Mouse (Mus musculus) heart, embryonic 10.5 days (tissue): ENCODE measurements at regions not wholly inside any gene's neighbourhood (a gene's known extent, or its start where the extent isn't known, plus 50 kb on each side); places are given as distances from the start of the nearest gene placed in this dataset.

Source experiments
- DNase-seq: peaks from one replicate; pipeline ENCODE4 v3.0.0-alpha.2; 2017; ENCODE audit warnings: low spot score
- H3K27ac ChIP-seq: fragments of 300-500 bp; sonication (generic); 2 replicates; pipeline ENCODE4 v1.5.1; 2016; ENCODE audit warnings: mild to moderate bottlenecking
- H3K27me3 ChIP-seq: fragments of 300-500 bp; sonication (generic); 2 replicates; pipeline ENCODE4 v1.6.1; 2016; ENCODE audit warnings: mild to moderate bottlenecking; ENCODE audit not compliant: poor library complexity, insufficient read depth, severe bottlenecking
- H3K36me3 ChIP-seq: fragments of 300-500 bp; sonication (generic); 2 replicates; pipeline ENCODE4 v1.6.1; 2016; ENCODE audit warnings: mild to moderate bottlenecking, moderate library complexity
- H3K4me1 ChIP-seq: fragments of 300-500 bp; sonication (generic); 2 replicates; pipeline ENCODE4 v1.6.1; 2016; ENCODE audit warnings: mild to moderate bottlenecking
- H3K4me3 ChIP-seq: fragments of 300-500 bp; sonication (generic); 2 replicates; pipeline ENCODE4 v1.5.1; 2016; ENCODE audit warnings: mild to moderate bottlenecking, moderate library complexity
- H3K9me3 ChIP-seq: fragments of 300-500 bp; sonication (generic); 2 replicates; pipeline ENCODE4 v1.6.1; 2016; ENCODE audit warnings: mild to moderate bottlenecking, moderate library complexity
- WGBS: fragments of 180-500 bp; shearing (Covaris S2); methylation state at CpG from one replicate; pipeline ENCODE4 v1.1.7; 2016; 5-methylcytosine and 5-hydroxymethylcytosine counted together

DNA sequence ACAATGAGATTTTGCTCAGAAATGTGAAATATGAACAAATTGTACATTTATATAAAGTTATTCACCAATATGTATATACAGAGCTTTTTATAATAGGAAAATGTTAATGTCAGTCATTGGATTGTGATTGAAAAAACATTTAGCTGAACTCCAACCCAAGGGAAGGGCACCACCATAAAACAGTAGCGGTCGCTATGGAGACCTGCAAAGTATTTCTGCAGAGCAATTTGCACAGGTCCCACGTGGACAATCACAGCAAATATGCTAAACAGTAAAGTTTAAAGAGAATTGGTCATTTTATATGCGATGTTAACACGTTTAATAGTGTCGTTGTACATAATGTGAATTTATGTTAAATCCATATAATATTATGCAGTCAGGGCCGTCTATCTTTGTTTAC lies 117.8 kb upstream of the 1700066M21Rik start:
- Histone ChIP-seq H3K4me3 (no peak overlapping the region), H3K36me3 (no peaks in the 10 kb centered on the region), H3K4me1 (0 out of 2 replicates have a peak, but pooled peaks cover 3% of the 10 kb centered on the region), H3K27me3 (no peaks in the 10 kb centered on the region), H3K27ac (no peak overlapping the region), H3K9me3 (no peaks in the 10 kb centered on the region)
- DNase-seq = no peak
- 75% methylated on average over 7 of the region's 7 CpGs for WGBS

DNA sequence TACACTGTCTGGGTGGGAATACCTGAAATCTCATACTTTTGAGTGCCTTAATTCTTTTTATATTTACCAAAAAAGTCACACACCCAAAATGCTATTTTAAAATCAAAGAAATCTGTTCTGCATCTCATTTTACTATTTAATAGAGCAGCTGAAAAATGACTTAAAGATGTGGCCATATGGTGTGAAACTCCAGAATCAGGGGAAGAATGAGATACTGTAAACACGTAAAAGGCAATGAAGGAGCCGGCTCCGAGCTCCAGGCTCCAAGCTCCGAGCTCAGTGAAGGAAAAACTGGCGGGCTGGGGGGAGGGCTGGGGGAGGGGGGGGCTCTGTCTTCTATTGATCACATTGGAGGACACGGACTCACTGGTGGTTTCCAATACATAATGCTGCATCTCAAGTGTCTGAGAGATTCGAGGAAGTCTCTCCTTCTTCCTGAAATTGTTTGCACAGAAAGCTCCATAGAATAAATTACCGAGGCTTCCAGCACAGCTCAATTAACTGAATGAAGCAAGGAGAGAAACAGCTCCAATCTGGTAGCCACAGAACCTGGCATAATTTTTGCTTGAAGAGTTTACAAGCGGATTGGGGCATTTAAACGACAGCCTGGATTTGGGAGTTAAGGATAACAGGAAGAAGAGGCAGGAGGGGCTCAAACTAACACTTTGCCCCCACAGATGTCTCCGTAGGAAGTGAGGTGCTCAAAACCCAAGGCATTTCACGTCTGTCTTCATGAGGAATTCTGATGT lies 112.2 kb upstream of the 1700066M21Rik start:
- DNase-seq = no peak
- no peak overlapping the region for H3K27ac ChIP-seq
- no peaks in the 10 kb centered on the region for H3K36me3 ChIP-seq
- H3K27me3 ChIP-seq = peaks cover 3% of the 10 kb centered on the region; the same call in 1 of the 2 replicates
- 49% methylated on average over 12 of the region's 12 CpGs for WGBS
- H3K9me3 ChIP-seq = no peaks in the 10 kb centered on the region
- H3K4me1 ChIP-seq = no peaks in the 10 kb centered on the region
- no peak overlapping the region for H3K4me3 ChIP-seq

DNA sequence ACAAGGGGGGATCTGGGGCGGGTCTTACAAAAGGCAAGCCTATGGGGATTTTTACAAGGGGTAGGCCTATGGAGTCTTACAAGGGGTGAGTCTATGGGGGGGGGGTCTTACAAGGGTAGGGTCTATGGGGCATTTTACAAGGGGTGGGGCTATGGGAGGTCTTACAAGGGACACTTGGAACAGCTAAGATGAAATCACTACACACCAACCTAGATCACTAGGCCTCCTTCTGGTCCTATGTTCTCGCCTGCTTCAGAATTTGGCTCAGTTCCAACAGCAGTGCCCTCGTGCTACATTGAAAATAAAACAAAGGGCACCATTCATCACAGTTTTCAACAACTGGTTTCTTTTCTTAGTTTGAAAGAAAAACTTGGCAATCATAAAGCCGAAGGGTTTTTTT lies 110.7 kb upstream of the 1700066M21Rik start:
- Histone ChIP-seq H3K4me3 (no peak overlapping the region), H3K36me3 (no peaks in the 10 kb centered on the region), H3K27me3 (peaks cover 4% of the 10 kb centered on the region; the same call in 1 of the 2 replicates), H3K27ac (no peak overlapping the region), H3K4me1 (no peaks in the 10 kb centered on the region), H3K9me3 (no peaks in the 10 kb centered on the region)
- WGBS = 50% methylated on average over 3 of the region's 4 CpGs
- no peak for DNase-seq

DNA sequence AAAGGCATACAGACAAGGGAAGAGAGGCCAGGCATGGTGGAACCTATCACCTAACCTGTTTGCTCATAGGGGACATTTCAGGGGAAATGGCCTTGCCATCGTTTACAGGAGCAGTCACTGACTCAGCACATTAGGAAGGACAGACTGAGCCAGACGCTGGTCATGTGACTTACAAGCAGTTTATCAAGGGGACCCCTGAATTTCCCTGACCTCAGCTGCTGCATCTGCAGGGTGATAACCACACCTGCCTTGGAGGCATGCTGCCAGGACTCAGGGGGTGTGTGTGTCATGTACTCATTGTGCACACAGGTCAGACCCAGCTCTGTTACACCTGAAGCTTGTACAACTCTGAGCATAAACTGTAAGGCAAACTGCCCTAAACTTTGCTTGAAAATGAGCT lies 109.6 kb upstream of the 1700066M21Rik start:
- 43% methylated on average over 2 of the region's 2 CpGs for WGBS
- Histone ChIP-seq H3K27ac (no peak overlapping the region), H3K9me3 (no peaks in the 10 kb centered on the region)

DNA sequence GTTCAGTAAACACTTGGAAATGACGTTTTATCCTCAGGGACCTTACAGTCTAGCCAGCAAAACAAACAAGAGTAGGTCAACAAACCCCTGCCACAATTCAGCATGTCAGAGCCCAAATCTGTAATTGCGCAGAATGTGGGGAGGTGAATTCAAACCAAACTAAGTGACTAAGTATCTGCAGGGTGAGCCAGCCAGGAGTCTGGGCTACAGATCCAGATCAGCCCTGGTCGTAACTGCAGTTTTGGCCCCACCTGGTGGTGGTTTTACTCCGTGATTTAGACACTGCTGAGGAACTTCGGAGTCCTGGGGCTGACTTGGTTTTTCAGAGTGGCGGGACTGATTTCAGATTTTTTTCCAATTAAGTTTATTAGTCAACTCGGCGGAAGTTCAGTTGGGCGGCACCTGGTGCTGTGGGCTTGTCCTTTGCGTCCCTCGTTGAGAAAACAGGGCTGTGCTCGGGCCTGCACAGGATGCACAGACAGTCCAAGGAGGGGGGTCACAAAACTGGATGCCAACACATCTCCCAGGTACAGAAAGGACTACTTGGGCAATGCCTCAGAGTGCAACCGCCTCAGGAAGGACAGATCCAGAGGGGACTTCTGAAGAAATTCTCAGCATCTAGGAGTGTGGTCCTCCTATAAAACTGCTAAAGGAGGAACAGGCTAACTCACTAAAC lies 107.6 kb upstream of the 1700066M21Rik start:
- no peak for DNase-seq
- WGBS = 48% methylated on average over 13 of the region's 13 CpGs
- Histone ChIP-seq H3K27ac (no peak overlapping the region), H3K9me3 (no peaks in the 10 kb centered on the region), H3K27me3 (peaks cover 4% of the 10 kb centered on the region; the same call in 1 of the 2 replicates), H3K4me3 (no peak overlapping the region), H3K36me3 (no peaks in the 10 kb centered on the region), H3K4me1 (no peaks in the 10 kb centered on the region)

More for the DNA sequence above, 109.6 kb upstream of the 1700066M21Rik start:
- no peak for DNase-seq
- no peaks in the 10 kb centered on the region for H3K4me1 ChIP-seq
- H3K4me3 ChIP-seq = no peak overlapping the region
- peaks cover 4% of the 10 kb centered on the region; the same call in 1 of the 2 replicates for H3K27me3 ChIP-seq
- no peaks in the 10 kb centered on the region for H3K36me3 ChIP-seq

DNA sequence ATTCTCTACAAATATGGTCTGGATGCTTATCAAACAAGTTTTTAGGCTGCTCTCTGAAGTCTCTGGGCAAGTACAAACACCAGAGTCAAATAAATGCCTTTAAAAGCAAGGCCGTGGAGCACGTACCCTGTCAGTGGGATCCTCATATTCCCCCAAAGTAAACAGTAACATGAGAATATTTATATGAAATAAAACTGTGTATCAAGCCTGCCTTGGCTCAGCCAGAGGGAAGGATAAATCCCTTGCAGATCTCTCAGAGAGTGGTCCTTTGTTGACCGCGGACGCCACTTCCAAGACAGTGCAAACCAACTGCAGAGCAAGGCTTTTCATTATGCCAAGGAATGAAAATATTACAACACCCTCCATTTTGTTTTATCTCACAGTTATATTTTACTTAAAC lies 104.8 kb upstream of the 1700066M21Rik start:
- Histone ChIP-seq H3K36me3 (no peaks in the 10 kb centered on the region), H3K4me1 (no peaks in the 10 kb centered on the region), H3K4me3 (no peak overlapping the region), H3K9me3 (no peaks in the 10 kb centered on the region), H3K27ac (no peak overlapping the region), H3K27me3 (peaks cover 4% of the 10 kb centered on the region; the same call in 1 of the 2 replicates)
- WGBS = 97% methylated on average over 5 of the region's 5 CpGs
- DNase-seq = no peak

DNA sequence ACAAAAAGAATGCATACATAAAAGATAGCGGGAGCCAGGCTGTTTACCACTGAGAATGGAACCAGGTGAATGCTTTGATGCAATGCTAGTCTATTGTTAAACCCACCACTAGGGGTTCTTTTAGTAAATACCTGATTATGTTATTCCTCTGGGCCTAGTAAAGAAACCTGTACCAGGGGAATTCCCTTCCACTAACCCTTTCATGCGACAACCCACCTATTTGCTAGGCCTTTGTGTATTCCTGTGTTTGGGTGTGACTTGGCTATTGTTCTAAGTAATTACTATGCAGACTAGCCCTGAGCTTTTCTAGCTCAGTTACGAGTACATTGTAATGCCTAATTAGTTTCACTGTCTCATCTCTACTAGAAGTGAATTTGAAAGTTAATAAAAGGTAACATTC lies 95.9 kb upstream of the 1700066M21Rik start:
- Histone ChIP-seq H3K36me3 (no peaks in the 10 kb centered on the region), H3K4me1 (no peaks in the 10 kb centered on the region), H3K9me3 (no peaks in the 10 kb centered on the region), H3K27ac (no peak overlapping the region), H3K27me3 (no peaks in the 10 kb centered on the region), H3K4me3 (no peak overlapping the region)
- DNase-seq = no peak
- 84% methylated on average over 3 of the region's 3 CpGs for WGBS

DNA sequence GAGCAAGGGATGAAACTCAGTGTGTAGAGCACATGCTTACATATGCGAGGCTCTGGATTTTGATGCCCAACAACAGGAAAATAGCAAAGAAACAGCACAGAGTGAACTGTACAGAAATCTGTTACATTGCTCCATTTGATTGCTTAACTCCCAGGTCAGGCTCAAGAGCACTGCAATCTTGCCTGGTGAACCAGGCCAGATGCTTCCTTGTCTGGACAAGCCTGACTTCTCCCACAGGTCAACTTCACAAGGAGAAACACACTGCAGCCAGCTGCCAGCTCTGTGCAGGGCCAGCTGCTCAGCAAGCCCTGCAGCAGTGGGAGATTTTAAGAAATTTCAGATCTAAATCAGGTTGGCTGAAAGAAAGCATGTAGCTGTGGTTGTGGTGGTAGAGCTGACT lies 81.2 kb upstream of the 1700066M21Rik start:
- Histone ChIP-seq H3K9me3 (no peaks in the 10 kb centered on the region), H3K4me3 (no peak overlapping the region), H3K36me3 (no peaks in the 10 kb centered on the region), H3K27ac (no peak overlapping the region), H3K27me3 (no peaks in the 10 kb centered on the region), H3K4me1 (no peaks in the 10 kb centered on the region)
- DNase-seq = no peak
- 89% methylated on average over 1 of the region's 1 CpGs for WGBS

DNA sequence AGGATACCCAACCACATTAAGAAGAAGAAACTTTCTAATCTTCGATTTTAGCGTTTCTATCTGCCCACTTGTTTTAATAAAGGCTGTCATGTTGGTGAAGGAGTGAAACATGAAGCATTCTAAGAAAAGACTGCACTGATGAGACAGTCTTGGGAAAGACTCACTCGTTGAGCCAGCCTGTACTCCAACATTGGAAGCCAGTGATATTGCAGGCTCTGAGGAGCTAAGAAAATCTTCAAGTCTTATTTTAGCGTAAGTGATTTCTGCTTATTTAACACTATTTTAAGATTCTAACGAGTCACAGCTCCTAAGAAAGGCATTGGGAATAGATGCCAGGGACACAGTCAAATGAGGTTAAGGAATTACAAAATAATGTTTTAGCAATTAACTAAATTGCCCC lies 78.9 kb upstream of the 1700066M21Rik start:
- no peaks in the 10 kb centered on the region for H3K27me3 ChIP-seq
- DNase-seq = no peak
- 73% methylated on average over 5 of the region's 5 CpGs for WGBS
- H3K36me3 ChIP-seq = no peaks in the 10 kb centered on the region
- H3K27ac ChIP-seq = no peak overlapping the region
- no peaks in the 10 kb centered on the region for H3K9me3 ChIP-seq
- H3K4me1 ChIP-seq = no peaks in the 10 kb centered on the region
- no peak overlapping the region for H3K4me3 ChIP-seq

DNA sequence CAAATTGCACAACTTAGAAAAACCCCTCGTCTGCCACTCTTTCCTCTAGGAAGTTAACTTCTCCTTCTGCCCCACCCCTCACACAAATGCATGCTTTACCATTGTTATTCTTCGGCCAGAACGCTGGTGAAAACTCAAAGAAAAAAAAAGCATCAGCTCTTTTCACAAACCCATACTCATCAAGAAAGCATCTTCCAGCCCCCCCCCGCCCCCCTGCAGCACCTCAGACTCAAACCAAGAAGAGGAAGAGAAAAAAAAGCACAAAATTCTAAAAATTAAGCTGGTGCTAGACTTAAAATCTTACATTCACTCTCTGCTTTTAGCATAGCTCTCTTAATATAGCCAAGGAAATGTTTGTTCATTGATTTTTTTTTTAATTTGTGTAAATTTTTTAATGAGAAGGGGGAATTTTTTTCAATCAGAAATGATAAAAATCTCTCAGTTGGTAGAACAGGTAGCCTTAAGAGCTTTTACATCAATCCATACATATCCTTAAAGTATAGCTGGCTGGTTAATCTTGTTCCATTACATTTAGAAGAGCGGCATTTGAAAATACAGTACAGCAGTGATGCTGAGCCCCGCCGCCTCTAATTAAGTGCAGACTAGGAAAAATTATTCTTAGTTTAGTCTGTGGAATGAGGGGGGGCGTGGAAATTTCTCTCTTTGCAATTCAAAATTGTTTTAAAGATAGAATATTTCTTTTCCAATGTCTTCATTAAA lies 76.0 kb upstream of the 1700066M21Rik start:
- WGBS = 75% methylated on average over 8 of the region's 8 CpGs

DNA sequence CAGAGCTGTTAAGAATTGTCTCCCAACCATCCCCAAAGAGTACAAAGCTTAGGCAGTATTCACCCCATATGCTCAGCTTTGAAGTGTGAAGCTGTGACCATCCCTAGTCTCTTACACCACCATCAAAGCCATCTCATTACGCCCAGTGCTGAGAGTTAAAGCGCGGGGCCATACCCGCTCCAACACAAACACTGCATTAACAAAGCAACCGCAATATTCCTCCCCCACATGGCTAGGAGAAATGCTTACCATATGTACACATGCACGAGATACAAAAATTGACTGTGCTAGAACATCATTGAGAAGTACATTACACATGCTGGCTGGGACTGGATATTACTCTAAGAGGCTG lies 75.5 kb upstream of the 1700066M21Rik start:
- no peak for DNase-seq
- Histone ChIP-seq H3K9me3 (no peaks in the 10 kb centered on the region), H3K36me3 (no peaks in the 10 kb centered on the region), H3K4me3 (no peak overlapping the region), H3K27me3 (no peaks in the 10 kb centered on the region), H3K27ac (no peak overlapping the region), H3K4me1 (no peaks in the 10 kb centered on the region)
- WGBS = 83% methylated on average over 6 of the region's 6 CpGs

More for the DNA sequence above, 76.0 kb upstream of the 1700066M21Rik start:
- Histone ChIP-seq H3K4me3 (no peak overlapping the region), H3K27ac (no peak overlapping the region), H3K4me1 (no peaks in the 10 kb centered on the region), H3K9me3 (no peaks in the 10 kb centered on the region), H3K36me3 (no peaks in the 10 kb centered on the region), H3K27me3 (no peaks in the 10 kb centered on the region)
- no peak for DNase-seq

DNA sequence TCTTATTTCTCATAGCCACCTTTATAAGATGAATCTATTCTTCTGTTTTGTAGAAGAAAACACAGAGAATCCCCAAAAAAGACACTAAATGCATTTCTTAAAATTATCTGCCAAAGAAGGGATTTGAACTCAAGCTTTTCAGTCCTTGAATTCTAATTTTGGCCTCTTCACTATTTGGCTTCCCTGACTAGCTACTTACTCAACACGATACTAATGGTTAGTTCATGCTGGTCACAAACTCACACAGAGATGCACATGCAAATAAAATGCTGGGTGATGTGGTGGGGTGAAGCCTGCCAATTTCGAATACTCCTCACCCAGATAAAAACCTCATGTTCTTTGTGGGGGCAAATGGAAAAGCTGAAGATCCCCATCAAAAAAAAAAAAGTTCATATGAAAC lies 72.7 kb upstream of the 1700066M21Rik start:
- Histone ChIP-seq H3K4me1 (no peaks in the 10 kb centered on the region), H3K27me3 (no peaks in the 10 kb centered on the region), H3K4me3 (no peak overlapping the region), H3K9me3 (no peaks in the 10 kb centered on the region), H3K36me3 (no peaks in the 10 kb centered on the region), H3K27ac (no peak overlapping the region)
- 83% methylated on average over 2 of the region's 2 CpGs for WGBS
- DNase-seq = no peak

DNA sequence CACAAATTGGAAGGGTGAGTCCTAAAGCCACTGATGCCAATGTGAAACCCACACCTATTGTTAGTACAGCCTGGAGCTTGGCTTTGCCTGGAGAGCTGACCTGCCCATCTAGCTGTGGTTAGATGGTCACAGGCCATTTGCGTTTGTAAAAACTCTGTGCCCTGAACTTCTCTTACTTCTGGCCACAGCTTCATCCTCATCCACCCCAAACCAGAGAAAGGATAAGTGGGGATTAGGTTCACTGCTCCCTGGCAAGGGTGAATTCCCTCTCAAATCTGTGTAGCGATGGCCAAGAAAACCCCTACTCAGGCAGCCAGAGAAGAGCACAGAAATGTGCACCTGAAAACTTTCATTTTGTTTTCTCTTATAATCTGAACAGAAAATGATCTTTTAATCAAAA lies 54.9 kb upstream of the 1700066M21Rik start:
- Histone ChIP-seq H3K4me1 (no peaks in the 10 kb centered on the region), H3K36me3 (no peaks in the 10 kb centered on the region), H3K27me3 (no peaks in the 10 kb centered on the region), H3K9me3 (peaks cover 7% of the 10 kb centered on the region), H3K27ac (no peak overlapping the region), H3K4me3 (no peak overlapping the region)
- no peak for DNase-seq
- 85% methylated on average over 2 of the region's 2 CpGs for WGBS
